Mouse (Mus musculus) C2C12 (cell line): Measurements from ENCODE around the gene Fbxo10. TPM values are rescaled to one million over a fixed set of nuclear protein-coding genes. Genes with fewer than 3 reads are reported as not detected.
"Not testable (repeated sequence)": the region's sequence is repeated elsewhere in the genome, so short reads cannot be mapped to it uniquely, and the experiment has no call there.

ENCODE experiments used
- H3K27me3 ChIP-seq: one replicate; pipeline ENCODE4 v1.6.1; 2011; ENCODE audit not compliant: control insufficient read depth, insufficient read depth, insufficient read length
- H3K36me3 ChIP-seq: one replicate; pipeline ENCODE4 v1.6.1; 2011; ENCODE audit not compliant: control insufficient read depth, insufficient read depth
- H3K4me3 ChIP-seq: one replicate; pipeline ENCODE4 v1.5.1; 2011; ENCODE audit warnings: mild to moderate bottlenecking, control low read depth; ENCODE audit not compliant: poor library complexity, insufficient read depth, severe bottlenecking
- H3K79me2 ChIP-seq: one replicate; pipeline ENCODE4 v1.6.1; 2011; ENCODE audit not compliant: control insufficient read depth, insufficient read depth
- H3K79me3 ChIP-seq: one replicate; pipeline ENCODE4 v1.6.1; 2011; ENCODE audit warnings: low read depth, control low read depth
- H3ac ChIP-seq: one replicate; pipeline ENCODE3; 2011; ENCODE audit warnings: low read depth; ENCODE audit not compliant: control insufficient read depth, insufficient read length
- CEBPB ChIP-seq: IDR thresholded peaks from one replicate; pipeline ENCODE4 v1.6.1; 2011; ENCODE audit warnings: low read depth, mild to moderate bottlenecking, control low read depth, moderate library complexity
- CTCF ChIP-seq: IDR thresholded peaks from one replicate; pipeline ENCODE4 v1.5.1; 2011; ENCODE audit not compliant: control insufficient read depth, insufficient read depth, insufficient read length
- FOSL1 ChIP-seq: IDR thresholded peaks from one replicate; pipeline ENCODE4 v1.8.0; 2011; ENCODE audit warnings: mild to moderate bottlenecking, low read length; ENCODE audit not compliant: poor library complexity, insufficient read depth, severe bottlenecking
- MAX ChIP-seq: IDR thresholded peaks from one replicate; pipeline ENCODE4 v1.6.1; 2011; ENCODE audit warnings: mild to moderate bottlenecking, control low read depth
- MYOD1 ChIP-seq: IDR thresholded peaks from one replicate; pipeline ENCODE4 v1.6.1; 2011; ENCODE audit warnings: low read depth; ENCODE audit not compliant: control insufficient read depth, insufficient read length
- MYOG ChIP-seq: IDR thresholded peaks from one replicate; pipeline ENCODE4 v1.6.1; 2011; ENCODE audit not compliant: control insufficient read depth, insufficient read length; ENCODE audit errors: extremely low read depth
- USF1 ChIP-seq: IDR thresholded peaks from one replicate; pipeline ENCODE4 v1.6.1; 2011; ENCODE audit warnings: low read depth, mild to moderate bottlenecking, control low read depth, moderate library complexity
- polyA plus RNA-seq: library from polyadenylated mRNA; unstranded; fragments of >200 nt; fragmentation: generic; extraction: Trizol; gene quantifications from one replicate; pipeline ENCODE4 v1.2.1, GENCODE M21; 2012; ENCODE audit warnings: missing spikeins

Gene Fbxo10
- polyA plus RNA-seq, 1 experiment = 9.7 TPM

DNA sequence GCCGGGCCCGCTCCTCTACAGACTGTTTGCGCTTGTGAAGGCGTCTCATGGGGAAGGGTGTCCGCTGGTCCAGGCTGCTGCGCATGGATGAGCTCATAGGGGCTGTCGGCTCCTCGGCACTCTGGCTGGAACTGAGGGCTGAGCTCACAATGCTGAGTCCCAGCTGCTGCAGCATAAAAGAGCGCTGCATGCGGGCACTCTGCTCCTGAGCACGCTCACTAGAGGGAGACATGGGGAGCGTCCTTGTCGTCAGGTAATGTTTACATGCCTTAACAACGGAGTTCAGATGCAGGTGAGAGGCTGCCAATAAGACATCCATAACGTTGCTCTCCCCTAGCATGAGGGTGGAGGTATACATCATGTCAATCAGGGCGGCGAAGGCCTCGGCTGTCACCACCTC lies 89.6 kb downstream of the Fbxo10 start:
- no peaks in the 10 kb centered on the region for H3K79me2 ChIP-seq
- TF ChIP-seq USF1 = no peak
- TF ChIP-seq MAX = no peak
- TF ChIP-seq FOSL1 = no peak
- no peak for TF ChIP-seq CTCF
- no peak for TF ChIP-seq CEBPB
- TF ChIP-seq MYOD1 = no peak
- no peak for TF ChIP-seq MYOG

DNA sequence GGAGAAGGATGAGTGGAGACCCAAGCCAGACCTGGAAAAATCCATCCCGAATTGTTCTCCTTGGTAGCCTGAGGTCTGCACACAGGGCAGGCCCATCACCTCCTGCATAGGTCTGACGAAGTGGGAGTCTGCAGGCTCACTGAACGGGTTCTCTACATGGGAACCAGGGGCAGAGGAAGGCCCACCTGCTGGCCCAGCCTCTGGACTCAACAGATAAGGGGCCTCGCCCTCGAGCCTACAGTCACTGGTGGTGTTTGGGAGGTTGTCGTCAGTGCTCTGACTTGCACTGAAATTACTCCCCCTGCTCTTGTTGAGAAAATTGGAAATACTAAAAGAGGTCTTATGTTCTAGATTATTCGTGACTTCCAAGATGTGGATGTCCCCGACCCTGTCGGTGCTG lies 90.6 kb downstream of the Fbxo10 start:
- no peak overlapping the region for H3ac ChIP-seq
- no peak overlapping the region for H3K4me3 ChIP-seq
- no peaks in the 10 kb centered on the region for H3K27me3 ChIP-seq
- H3K79me3 ChIP-seq = no peaks in the 10 kb centered on the region
- H3K79me2 ChIP-seq = no peaks in the 10 kb centered on the region
- no peak for TF ChIP-seq USF1
- no peak for TF ChIP-seq FOSL1
- TF ChIP-seq MAX = no peak
- no peak for TF ChIP-seq CTCF
- TF ChIP-seq MYOG = no peak
- no peak for TF ChIP-seq MYOD1
- no peak for TF ChIP-seq CEBPB
- peaks cover 3% of the 10 kb centered on the region for H3K36me3 ChIP-seq

More for the DNA sequence above, 89.6 kb downstream of the Fbxo10 start:
- no peak overlapping the region for H3ac ChIP-seq
- no peaks in the 10 kb centered on the region for H3K36me3 ChIP-seq
- peaks cover 2% of the 10 kb centered on the region for H3K79me3 ChIP-seq
- no peak overlapping the region for H3K4me3 ChIP-seq
- no peaks in the 10 kb centered on the region for H3K27me3 ChIP-seq

DNA sequence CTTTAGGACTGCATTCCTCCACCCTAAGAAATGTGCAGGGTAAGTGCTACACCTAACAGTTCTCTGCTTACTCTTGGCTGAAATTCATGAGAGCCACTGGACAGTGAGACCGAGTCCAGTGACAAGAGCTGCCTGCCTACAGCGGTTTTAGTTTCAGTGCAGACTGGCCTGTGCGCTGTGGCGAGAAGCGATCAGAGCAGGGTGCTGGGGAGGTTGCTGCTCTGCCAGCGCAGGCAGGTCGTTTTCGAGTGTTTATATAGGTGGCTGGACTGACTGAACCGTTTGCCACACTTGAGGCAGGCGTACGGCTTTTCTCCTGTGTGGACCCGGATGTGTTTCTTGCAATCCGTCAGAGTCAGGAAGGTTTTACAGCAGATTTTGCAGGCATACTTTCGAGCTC lies 91.2 kb downstream of the Fbxo10 start:
- not testable (repeated sequence) for H3K36me3 ChIP-seq, H3ac ChIP-seq, H3K27me3 ChIP-seq, H3K79me3 ChIP-seq, H3K79me2 ChIP-seq, H3K4me3 ChIP-seq

DNA sequence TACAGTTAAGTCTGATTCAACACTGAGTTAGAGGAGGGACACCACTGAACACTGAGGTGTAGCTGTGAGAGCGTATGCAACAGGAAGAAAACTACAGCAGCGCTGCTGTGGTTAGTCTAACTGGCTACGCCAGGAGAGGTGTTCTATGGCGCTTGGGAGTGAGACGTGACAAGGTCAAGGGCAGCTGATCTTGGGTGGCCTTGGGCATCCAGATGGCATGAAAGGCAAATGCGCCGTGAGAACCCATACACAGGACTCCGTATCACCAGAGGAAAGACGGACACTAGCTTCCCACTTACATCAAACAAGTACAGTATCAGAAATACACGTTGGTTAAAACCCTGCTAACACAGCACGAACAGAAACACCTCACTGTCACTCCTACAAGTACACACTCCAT lies 92.1 kb downstream of the Fbxo10 start:
- not testable (repeated sequence) for H3ac ChIP-seq, H3K79me2 ChIP-seq, H3K79me3 ChIP-seq, H3K4me3 ChIP-seq, H3K27me3 ChIP-seq, H3K36me3 ChIP-seq

DNA sequence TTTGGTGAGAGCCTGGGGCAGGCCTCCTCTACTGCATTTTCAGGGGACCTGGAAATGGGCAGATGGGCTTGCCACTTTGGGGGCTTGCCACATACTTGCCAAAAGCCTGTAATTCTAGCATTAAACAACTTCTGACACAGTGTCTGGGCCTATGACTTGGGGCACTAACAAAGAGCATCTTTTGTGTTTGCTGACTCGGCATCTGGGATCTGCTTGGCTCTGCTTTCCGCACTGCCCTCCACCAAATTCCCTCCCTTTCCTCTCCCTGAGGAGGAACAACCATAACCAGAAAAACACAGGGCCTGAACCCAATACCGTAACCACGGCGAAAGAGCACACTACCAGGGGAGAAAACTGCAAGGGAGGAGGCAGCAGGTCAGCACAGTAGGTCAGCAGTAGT lies 93.8 kb downstream of the Fbxo10 start:
- peaks cover 3% of the 10 kb centered on the region for H3K36me3 ChIP-seq
- H3K4me3 ChIP-seq = no peak overlapping the region
- no peaks in the 10 kb centered on the region for H3K79me2 ChIP-seq
- H3K79me3 ChIP-seq = no peaks in the 10 kb centered on the region
- no peaks in the 10 kb centered on the region for H3K27me3 ChIP-seq
- TF ChIP-seq MAX = no peak
- no peak for TF ChIP-seq USF1
- H3ac ChIP-seq = no peak overlapping the region

Other genes with a start within 250 kb of the Fbxo10 start
- gene Grhpr, start 103.2 kb downstream of the Fbxo10 start, polyA plus RNA-seq = 24.0 TPM
- 4.7 TPM for gene Zbtb5, start 72.2 kb downstream of the Fbxo10 start, polyA plus RNA-seq
- gene Polr1e, start 66.0 kb downstream of the Fbxo10 start, polyA plus RNA-seq = 29.0 TPM
- gene Tomm5, start 23.5 kb upstream of the Fbxo10 start, polyA plus RNA-seq = 552 TPM
- gene Frmpd1, start 100.3 kb upstream of the Fbxo10 start, polyA plus RNA-seq = 9.7 TPM
- gene Trmt10b, start 212.5 kb upstream of the Fbxo10 start, polyA plus RNA-seq = 4.1 TPM